ENCODE assay signal across 8 mouse cellular contexts in the genomic region with DNA sequence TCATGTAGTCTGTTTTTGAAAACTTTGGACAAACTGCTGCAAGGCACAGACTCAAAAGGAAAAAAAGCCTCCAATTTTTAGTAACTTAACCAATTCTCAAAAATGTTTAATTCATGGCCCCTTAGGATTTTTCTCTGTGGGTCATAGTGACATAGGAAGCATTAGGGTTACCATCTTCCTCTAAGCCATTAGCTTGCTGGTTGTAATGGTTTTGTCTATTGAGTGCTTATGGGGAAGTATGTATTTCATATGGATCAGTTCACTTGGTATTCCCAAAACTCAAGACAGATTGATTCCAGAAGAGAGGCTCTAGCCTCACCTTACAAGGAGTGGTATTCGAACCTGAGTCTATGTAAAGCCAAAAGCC. TPM values are rescaled to one million over a fixed set of nuclear protein-coding genes. Genes with fewer than 3 reads are reported as not detected.
DNase-seq lines count a peak whose midpoint lies in the region; ATAC-seq and TF ChIP-seq lines count a peak whose summit lies in the region.

No protein-coding gene starts in this region.

- H3K36me3 ChIP-seq in lung, embryonic 14.5 days (ENCODE audit: insufficient read depth), result peaks cover 19% of the 10 kb centered on the region
- H3K36me3 ChIP-seq in forebrain, embryonic 11.5 days (ENCODE audit: control insufficient read depth, insufficient read depth, low read length), result peaks cover 10% of the 10 kb centered on the region
- peaks cover 38% of the 10 kb centered on the region for H3K36me3 ChIP-seq in limb, embryonic 13.5 days
- peaks cover 22% of the 10 kb centered on the region for H3K36me3 ChIP-seq in neural tube, embryonic 15.5 days

- peak overlapping the region; percentile 88 for H3K9ac ChIP-seq in lung, embryonic 14.5 days
- peak overlapping the region; percentile 94 for H3K9ac ChIP-seq in forebrain, embryonic 11.5 days (ENCODE audit: low read length)
- H3K9ac ChIP-seq in limb, embryonic 13.5 days, result peak overlapping the region; percentile 99
- peak overlapping the region; percentile 81 for H3K9ac ChIP-seq in neural tube, embryonic 15.5 days (replicated peaks)

- H3K27me3 ChIP-seq in lung, embryonic 14.5 days (ENCODE audit: insufficient read depth, low read length), result no peaks in the 10 kb centered on the region
- no peaks in the 10 kb centered on the region for H3K27me3 ChIP-seq in forebrain, embryonic 11.5 days (ENCODE audit: control insufficient read depth, insufficient read depth, low read length)
- no peaks in the 10 kb centered on the region for H3K27me3 ChIP-seq in limb, embryonic 13.5 days
- H3K27me3 ChIP-seq in neural tube, embryonic 15.5 days (replicated peaks), result no peaks in the 10 kb centered on the region

- no peaks in the 10 kb centered on the region for H3K4me1 ChIP-seq in lung, embryonic 14.5 days (ENCODE audit: insufficient read depth)
- H3K4me1 ChIP-seq in forebrain, embryonic 11.5 days (replicated peaks; ENCODE audit: control insufficient read depth, insufficient read depth, low read length), result no peaks in the 10 kb centered on the region; the same call in 1 of the 2 replicates
- peaks cover 11% of the 10 kb centered on the region for H3K4me1 ChIP-seq in limb, embryonic 13.5 days
- peaks cover 22% of the 10 kb centered on the region for H3K4me1 ChIP-seq in neural tube, embryonic 15.5 days

- DNase-seq in lung, embryonic 14.5 days, result no peak
- no peak for DNase-seq in lung, postnatal 10 days
- DNase-seq in forebrain, embryonic 11.5 days (ENCODE audit: low spot score), result no peak
- no peak for DNase-seq in layer of hippocampus, postnatal 10 days (ENCODE audit: low spot score in 2 of 2)
- no peak for DNase-seq in embryo, embryonic 10 days (ENCODE audit: low spot score)
- no peak for DNase-seq in thymus, postnatal 14 days

- ATAC-seq in lung, embryonic 14.5 days (ENCODE audit: insufficient read depth), result no peak
- no peak for ATAC-seq in forebrain, embryonic 11.5 days (replicated peaks; ENCODE audit: low FRiP score)
- no peak for ATAC-seq in limb, embryonic 13.5 days (ENCODE audit: low FRiP score, low read depth)
- no peak for ATAC-seq in neural tube, embryonic 15.5 days (ENCODE audit: low FRiP score)

- 81% methylated on average over 1 of the region's 1 CpGs for WGBS in lung, embryonic 14.5 days
- WGBS in forebrain, embryonic 11.5 days, result 76% methylated on average over 1 of the region's 1 CpGs
- WGBS in limb, embryonic 13.5 days, result 87% methylated on average over 1 of the region's 1 CpGs
- 92% methylated on average over 1 of the region's 1 CpGs for WGBS in neural tube, embryonic 15.5 days

- H3K9me3 ChIP-seq in lung, embryonic 14.5 days (ENCODE audit: low read depth, low read length), result no peaks in the 10 kb centered on the region
- H3K9me3 ChIP-seq in forebrain, embryonic 11.5 days (ENCODE audit: control insufficient read depth, low read length), result no peaks in the 10 kb centered on the region
- H3K9me3 ChIP-seq in limb, embryonic 13.5 days, result 0 out of 2 replicates have a peak, but pooled peaks cover 4% of the 10 kb centered on the region
- no peaks in the 10 kb centered on the region for H3K9me3 ChIP-seq in neural tube, embryonic 15.5 days (replicated peaks)

- no peak for TF ChIP-seq CTCF in lung, embryonic 14.5 days (IDR thresholded peaks at IDR 0.05; ENCODE audit: low read depth)

- H3K4me2 ChIP-seq in lung, embryonic 14.5 days, result peak overlapping the region; percentile 65
- peak overlapping the region; percentile 73; the same call in 1 of the 2 replicates for H3K4me2 ChIP-seq in forebrain, embryonic 11.5 days (ENCODE audit: low read depth, low read length, severe bottlenecking)
- peak overlapping the region; percentile 80 for H3K4me2 ChIP-seq in limb, embryonic 13.5 days (replicated peaks)
- H3K4me2 ChIP-seq in neural tube, embryonic 15.5 days, result peak overlapping the region; percentile 77

- H3K27ac ChIP-seq in lung, embryonic 14.5 days (ENCODE audit: low read depth), result peak overlapping the region; percentile 75; the same call in 1 of the 2 replicates
- H3K27ac ChIP-seq in forebrain, embryonic 11.5 days (ENCODE audit: low read depth, low read length), result peak overlapping the region; percentile 61; the same call in 1 of the 2 replicates
- H3K27ac ChIP-seq in limb, embryonic 13.5 days, result peak overlapping the region; percentile 74; the same call in 1 of the 2 replicates
- H3K27ac ChIP-seq in neural tube, embryonic 15.5 days (replicated peaks), result peak overlapping the region; percentile 91

- H3K4me3 ChIP-seq in lung, embryonic 14.5 days (ENCODE audit: low read depth, low read length), result peak overlapping the region; percentile 93
- H3K4me3 ChIP-seq in forebrain, embryonic 11.5 days (ENCODE audit: low read depth, low read length), result peak overlapping the region; percentile 83
- peak overlapping the region; percentile 92 for H3K4me3 ChIP-seq in limb, embryonic 13.5 days
- peak overlapping the region; percentile 90 for H3K4me3 ChIP-seq in neural tube, embryonic 15.5 days (replicated peaks)

RNA-seq across cellular contexts. Expression of a gene that starts 0.7 kb away (rescaled TPM):
- polyA plus RNA-seq in lung, embryonic 14.5 days (2014; fragmentation: Nextera tagmentation; extraction: Ambion mirVana), result 58.3 and 60.4 TPM in 2 replicates
- polyA plus RNA-seq in forebrain, embryonic 11.5 days (2014; fragmentation: Nextera tagmentation; extraction: Ambion mirVana), result 69.6 and 80.4 TPM in 2 replicates
- polyA plus RNA-seq in limb, embryonic 13.5 days (2015; fragmentation: Nextera tagmentation; extraction: Ambion mirVana), result 60.7 and 63.9 TPM in 2 replicates
- polyA plus RNA-seq in neural tube, embryonic 15.5 days (2015; fragmentation: Nextera tagmentation; extraction: Ambion mirVana), result 56.0 and 58.7 TPM in 2 replicates
- total RNA-seq in layer of hippocampus, postnatal 10 days (2021), result 10 to 100 TPM; 42.8 to 50.4 TPM

RNA-seq across cellular contexts. Expression of a gene that starts 40.6 kb away (rescaled TPM):
- polyA plus RNA-seq in lung, embryonic 14.5 days (2014; fragmentation: Nextera tagmentation; extraction: Ambion mirVana), result 67.4 and 68.0 TPM in 2 replicates
- polyA plus RNA-seq in forebrain, embryonic 11.5 days (2014; fragmentation: Nextera tagmentation; extraction: Ambion mirVana), result 82.3 and 83.8 TPM in 2 replicates
- 61.9 and 66.4 TPM in 2 replicates for polyA plus RNA-seq in limb, embryonic 13.5 days (2015; fragmentation: Nextera tagmentation; extraction: Ambion mirVana)
- 124 and 134 TPM in 2 replicates for polyA plus RNA-seq in neural tube, embryonic 15.5 days (2015; fragmentation: Nextera tagmentation; extraction: Ambion mirVana)
- total RNA-seq in layer of hippocampus, postnatal 10 days (2021), result 100 to 1,000 TPM; 113 to 115 TPM

RNA-seq across cellular contexts. Expression of a gene that starts 47.5 kb away (rescaled TPM):
- polyA plus RNA-seq in lung, embryonic 14.5 days (2014; fragmentation: Nextera tagmentation; extraction: Ambion mirVana), result 1.4 and 1.8 TPM in 2 replicates
- 0.87 and 1.0 TPM in 2 replicates for polyA plus RNA-seq in forebrain, embryonic 11.5 days (2014; fragmentation: Nextera tagmentation; extraction: Ambion mirVana)
- polyA plus RNA-seq in limb, embryonic 13.5 days (2015; fragmentation: Nextera tagmentation; extraction: Ambion mirVana), result 0.97 and 1.1 TPM in 2 replicates
- polyA plus RNA-seq in neural tube, embryonic 15.5 days (2015; fragmentation: Nextera tagmentation; extraction: Ambion mirVana), result 0.50 and 1.5 TPM in 2 replicates
- under 1 TPM; 0.71 to 0.87 TPM for total RNA-seq in layer of hippocampus, postnatal 10 days (2021)
